Mouse (Mus musculus) neural tube, embryonic 10.5 days (tissue): ENCODE results near the gene Tspear.
"Not testable (repeated sequence)": the region's sequence is repeated elsewhere in the genome, so short reads cannot be mapped to it uniquely, and the experiment has no call there.

Experiments used
- DNase-seq: peaks from one replicate; pipeline ENCODE4 v3.0.0-alpha.2; 2017; ENCODE audit warnings: low spot score; ENCODE audit errors: extremely low spot score

The Tspear gene

GRCm38 (mm10) chr10:77711157-77711556 lies 24.8 kb downstream of the Tspear start, which contains the start of gene Gm10024:
Gm10024 (plus strand) TSS chr10:77711457.
- DNase-seq = not testable (repeated sequence)

- no peak for DNase-seq
Observed at GRCm38 (mm10) chr10:77713734-77714133, 27.4 kb downstream of the Tspear start.

GRCm38 (mm10) chr10:77715507-77715906 lies 29.1 kb downstream of the Tspear start, which contains the start of gene Gm10142:
Gm10142 (plus strand) TSS chr10:77715807.
- DNase-seq = no peak

GRCm38 (mm10) chr10:77720299-77720698 lies 33.9 kb downstream of the Tspear start, which contains the start of gene Krtap12-1:
Krtap12-1 (plus strand) TSS chr10:77720599.
- not testable (repeated sequence) for DNase-seq

GRCm38 (mm10) chr10:77724855-77725254 lies 38.5 kb downstream of the Tspear start:
- no peak for DNase-seq

GRCm38 (mm10) chr10:77726186-77726585 lies 39.8 kb downstream of the Tspear start, which contains the start of gene Gm10100:
Gm10100 (plus strand) TSS chr10:77726486.
- no peak for DNase-seq

GRCm38 (mm10) chr10:77728280-77728679 lies 41.9 kb downstream of the Tspear start:
- DNase-seq = no peak

GRCm38 (mm10) chr10:77729241-77729640 lies 42.9 kb downstream of the Tspear start:
- DNase-seq = no peak

- DNase-seq = no peak
Observed at GRCm38 (mm10) chr10:77735928-77736327, 49.6 kb downstream of the Tspear start.

- DNase-seq = no peak
Observed at GRCm38 (mm10) chr10:77738929-77739328, 52.6 kb downstream of the Tspear start.

- DNase-seq = not testable (repeated sequence)
Observed at GRCm38 (mm10) chr10:77741924-77742688, 55.7 kb downstream of the Tspear start, which contains the start of gene Gm18596. Gm18596 (minus strand) TSS chr10:77742638.

- DNase-seq = not testable (repeated sequence)
Observed at GRCm38 (mm10) chr10:77750686-77751085, 64.3 kb downstream of the Tspear start.

GRCm38 (mm10) chr10:77751254-77751653 lies 64.9 kb downstream of the Tspear start, which contains the start of gene Gm9736:
Gm9736 (minus strand) TSS chr10:77751354.
- DNase-seq = not testable (repeated sequence)

- DNase-seq = not testable (repeated sequence)
Observed at GRCm38 (mm10) chr10:77752312-77752711, 65.9 kb downstream of the Tspear start.

- DNase-seq = no peak
Observed at GRCm38 (mm10) chr10:77753448-77753847, 67.1 kb downstream of the Tspear start.

GRCm38 (mm10) chr10:77759582-77759981 lies 73.2 kb downstream of the Tspear start, which contains the start of gene Gm3233:
Gm3233 (minus strand) TSS chr10:77759682.
- DNase-seq = not testable (repeated sequence)

- DNase-seq = no peak
Observed at GRCm38 (mm10) chr10:77769727-77770126, 83.4 kb downstream of the Tspear start.

- DNase-seq = not testable (repeated sequence)
Observed at GRCm38 (mm10) chr10:77771225-77771624, 84.9 kb downstream of the Tspear start, which contains the start of gene Gm3238. Gm3238 (minus strand) TSS chr10:77771325.

- not testable (repeated sequence) for DNase-seq
Observed at GRCm38 (mm10) chr10:77772142-77772541, 85.8 kb downstream of the Tspear start.

GRCm38 (mm10) chr10:77776844-77777243 lies 90.5 kb downstream of the Tspear start, which contains the start of gene Gm7138:
Gm7138 (minus strand) TSS chr10:77776944.
- DNase-seq = not testable (repeated sequence)

- not testable (repeated sequence) for DNase-seq
Observed at GRCm38 (mm10) chr10:77782442-77782841, 96.1 kb downstream of the Tspear start, which contains the start of gene Gm3250. Gm3250 (minus strand) TSS chr10:77782542.

- DNase-seq = not testable (repeated sequence)
Observed at GRCm38 (mm10) chr10:77783396-77783795, 97.0 kb downstream of the Tspear start.
